Mouse (Mus musculus) retina, postnatal 7 days (tissue): ENCODE measurements around the gene Olfr12.

Source experiments
- DNase-seq: peaks from one replicate; pipeline ENCODE4 v3.0.0-alpha.2; 2012; ENCODE audit warnings: low read depth, low spot score

The Olfr12 gene

GRCm38 (mm10) chr1:92617488-92617887 lies at the start of gene Olfr12:
Gene Olfr12, plus strand, starts transcription at chr1:92617788.
- no peak for DNase-seq

DNA sequence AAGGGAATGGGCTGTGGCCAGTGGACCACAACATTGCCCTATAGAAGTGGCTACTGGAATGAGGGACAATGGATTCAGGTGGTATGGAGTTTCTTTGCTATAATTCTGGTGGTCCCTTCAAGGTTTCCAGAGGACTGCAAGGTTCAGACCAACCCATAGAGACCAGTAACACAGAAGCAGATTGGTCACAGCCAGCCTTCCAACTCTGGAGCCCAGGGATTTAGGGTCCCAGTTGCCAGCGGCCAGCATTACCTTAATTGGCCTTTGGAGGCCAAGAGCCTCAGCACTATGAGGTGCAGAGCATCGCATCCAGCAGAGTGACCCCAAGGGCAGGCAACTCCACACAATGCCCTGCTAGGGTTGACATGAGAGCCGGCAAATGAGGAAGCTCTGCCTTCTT lies 46.6 kb upstream of the Olfr12 start, which contains the start of gene Olfr1413:
Gene Olfr1413, plus strand, starts transcription at position 301 of the 400 bp plus-strand sequence.
- no peak for DNase-seq

GRCm38 (mm10) chr1:92585479-92585878 lies 32.1 kb upstream of the Olfr12 start, which contains the start of gene Olfr1412:
Gene Olfr1412, plus strand, starts transcription at chr1:92585779.
- no peak for DNase-seq

- DNase-seq = no peak
Observed at GRCm38 (mm10) chr1:92594111-92594510, 23.5 kb upstream of the Olfr12 start, which contains the start of gene Olfr1411. Gene Olfr1411, plus strand, starts transcription at chr1:92594411.

- no peak for DNase-seq
Observed at GRCm38 (mm10) chr1:92596019-92596418, 21.6 kb upstream of the Olfr12 start.

GRCm38 (mm10) chr1:92605482-92605881 lies 12.1 kb upstream of the Olfr12 start, which contains the start of gene Olfr1410:
Gene Olfr1410, plus strand, starts transcription at chr1:92605782.
- no peak for DNase-seq

DNA sequence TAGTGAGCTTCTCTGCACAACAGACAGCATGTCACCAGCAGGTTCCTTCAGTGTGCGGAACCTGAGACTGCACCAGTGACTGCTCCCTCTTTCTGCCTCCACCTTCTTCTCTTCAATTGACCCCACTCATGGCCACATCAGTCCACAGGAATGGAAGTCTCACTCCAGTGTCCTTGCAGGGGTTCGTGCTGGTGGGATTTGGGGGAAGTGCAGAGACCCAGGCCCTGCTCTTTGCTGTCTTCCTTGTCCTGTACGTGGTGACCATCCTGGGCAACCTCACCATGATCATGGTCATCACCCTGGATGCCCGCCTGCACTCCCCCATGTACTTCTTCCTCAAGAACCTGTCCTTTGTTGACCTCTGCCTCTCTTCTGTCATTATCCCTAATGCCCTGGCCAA lies 9.9 kb upstream of the Olfr12 start:
- DNase-seq = no peak

DNA sequence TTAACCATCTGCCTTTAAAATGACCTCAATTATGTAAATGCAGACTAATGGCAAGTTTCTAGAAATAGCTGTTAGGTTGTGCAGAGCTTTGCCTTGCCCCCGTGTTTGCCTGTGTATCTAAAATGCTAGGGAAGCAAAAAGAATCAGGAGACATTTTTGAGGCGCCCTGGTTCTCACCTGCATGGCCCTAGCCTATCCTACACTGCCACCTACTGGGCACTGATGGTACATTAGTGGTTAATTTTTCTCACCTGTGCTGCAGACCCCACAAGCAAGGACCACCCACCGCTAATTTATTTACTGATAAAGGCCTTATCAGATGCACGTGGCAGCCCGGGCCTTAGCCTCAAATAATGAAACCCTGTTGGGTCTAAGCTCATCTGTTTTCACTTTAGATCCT lies 6.6 kb upstream of the Olfr12 start:
- DNase-seq = peak; percentile 35

- DNase-seq = no peak
Observed at GRCm38 (mm10) chr1:92613175-92613574, 4.4 kb upstream of the Olfr12 start.

- peak; percentile 32 for DNase-seq
Observed at GRCm38 (mm10) chr1:92614516-92614915, 3.1 kb upstream of the Olfr12 start.

- no peak for DNase-seq
Observed at GRCm38 (mm10) chr1:92616046-92616445, 1.5 kb upstream of the Olfr12 start.

- no peak for DNase-seq
Observed at GRCm38 (mm10) chr1:92618360-92618759, 772 bp downstream of the Olfr12 start.

DNA sequence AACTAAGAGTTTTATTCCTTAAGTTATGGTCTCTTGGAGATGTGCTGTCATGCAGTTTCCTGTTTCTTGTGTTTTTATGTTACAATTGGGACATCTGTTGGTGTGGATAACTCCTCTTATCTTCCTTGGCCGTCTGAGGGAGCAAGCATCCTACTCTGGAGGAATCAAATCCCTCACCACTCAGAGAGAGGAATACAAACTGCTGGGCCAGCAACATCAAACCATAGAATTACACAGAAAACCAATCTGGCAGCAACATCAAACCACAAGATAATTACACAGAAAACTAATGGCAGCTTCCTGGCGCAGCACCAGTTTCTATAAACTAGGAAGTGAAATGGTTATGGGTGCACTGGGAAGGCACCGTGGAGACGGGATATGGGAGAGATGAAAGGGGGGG lies 10.6 kb downstream of the Olfr12 start:
- no peak for DNase-seq

- no peak for DNase-seq
Observed at GRCm38 (mm10) chr1:92632196-92632595, 14.6 kb downstream of the Olfr12 start.

- DNase-seq = no peak
Observed at GRCm38 (mm10) chr1:92632948-92633347, 15.4 kb downstream of the Olfr12 start.

DNA sequence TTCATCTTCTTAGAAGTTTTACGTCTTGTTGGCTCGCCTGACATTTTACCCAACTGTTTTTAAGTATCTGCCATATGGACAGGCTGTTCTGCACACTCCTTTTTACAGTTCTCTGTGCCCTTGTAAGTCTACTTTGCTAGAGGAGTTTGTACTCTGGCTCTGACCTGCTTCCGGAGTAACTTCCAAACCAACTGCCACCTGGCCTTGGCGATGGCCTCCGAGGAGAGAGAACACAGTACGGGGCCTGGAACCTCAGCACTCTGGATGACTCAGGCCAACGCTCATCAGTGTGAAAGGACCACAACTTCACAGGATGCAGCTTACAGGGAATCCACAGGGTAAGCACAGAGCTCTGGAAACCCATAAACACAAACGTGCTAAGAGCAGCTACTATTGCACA lies 16.1 kb downstream of the Olfr12 start:
- no peak for DNase-seq

DNA sequence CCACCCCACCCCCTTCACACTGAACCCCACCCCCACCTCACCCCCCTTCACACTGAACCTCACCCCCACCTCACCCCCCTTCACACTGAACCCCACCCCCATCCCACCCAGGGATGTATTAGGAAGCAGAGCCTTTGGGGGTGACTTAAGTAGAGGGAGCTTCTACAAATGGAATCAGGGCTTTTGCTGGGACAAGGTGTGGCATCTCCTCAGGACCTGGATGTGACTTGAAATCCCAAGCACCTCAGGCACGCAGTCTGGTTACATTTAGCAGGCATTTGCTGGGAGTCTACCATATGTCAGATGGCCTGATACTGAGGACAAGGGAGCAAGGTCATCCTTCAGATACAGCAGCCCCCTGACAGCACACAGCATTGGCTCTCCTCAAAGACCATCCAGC lies 17.0 kb downstream of the Olfr12 start:
- DNase-seq = no peak

DNA sequence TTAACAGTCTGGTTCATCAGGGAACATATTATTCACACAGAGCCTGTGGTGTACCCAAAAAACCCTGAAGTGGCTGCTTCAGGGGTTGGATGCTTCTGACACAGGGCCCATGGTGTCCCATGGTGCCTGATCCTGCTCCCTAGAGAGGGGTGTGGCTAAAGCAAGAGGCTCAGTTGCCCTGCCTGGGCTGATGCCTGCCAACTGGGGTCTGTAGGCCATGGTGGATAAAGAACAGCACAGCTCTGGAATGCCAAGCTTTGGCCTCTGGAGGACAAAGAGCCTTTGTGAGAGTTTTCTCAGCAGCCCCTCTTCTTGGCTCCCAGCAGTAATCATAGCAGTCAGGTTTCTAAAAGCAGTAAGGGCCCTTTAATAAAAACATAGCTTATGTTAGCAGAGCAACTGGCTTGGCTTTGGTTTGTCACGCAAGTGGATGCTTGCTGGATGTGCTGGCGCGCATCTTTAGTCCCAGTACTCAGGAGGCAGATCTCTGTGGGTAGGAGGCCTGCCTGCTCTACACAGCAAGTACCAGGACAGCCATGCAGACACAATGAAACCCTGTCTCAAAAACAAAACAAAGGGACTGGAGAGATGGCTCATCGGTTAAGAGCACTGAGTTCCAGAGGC lies 17.5 kb downstream of the Olfr12 start:
- DNase-seq = no peak

- no peak for DNase-seq
Observed at GRCm38 (mm10) chr1:92636015-92636414, 18.4 kb downstream of the Olfr12 start.

GRCm38 (mm10) chr1:92636676-92637075 lies 19.1 kb downstream of the Olfr12 start:
- DNase-seq = no peak

DNA sequence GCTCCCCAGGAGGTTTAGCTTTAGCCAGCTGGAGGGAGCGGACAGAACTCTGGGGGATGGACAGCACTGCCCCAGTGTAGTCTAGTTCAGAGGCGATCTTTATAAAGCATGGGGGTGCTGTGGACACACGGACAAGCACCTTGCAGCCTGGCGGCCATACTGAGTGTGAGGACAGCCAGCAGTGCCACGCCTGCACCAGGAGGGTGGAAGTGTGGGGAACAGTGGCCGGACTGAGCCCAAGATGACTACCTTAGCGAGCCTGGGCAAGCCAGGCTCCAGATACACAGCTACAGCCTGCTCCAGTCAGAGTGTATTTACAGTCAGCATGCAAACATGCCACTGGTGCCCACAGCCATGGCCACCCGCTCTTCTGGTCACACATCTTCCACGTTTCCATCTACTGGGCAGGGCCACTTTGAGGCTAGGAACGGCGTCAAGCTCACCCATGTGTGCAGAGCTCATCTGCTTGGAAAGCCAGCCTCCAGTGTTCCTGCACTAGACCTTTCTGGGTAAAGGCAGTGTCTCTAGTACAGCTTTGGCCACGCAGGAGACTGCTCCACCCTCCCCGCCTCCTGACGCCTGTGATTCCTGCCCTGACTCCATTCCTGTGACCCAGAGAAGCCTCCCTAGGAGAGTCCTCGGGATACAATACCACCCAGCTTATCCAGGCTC lies 20.0 kb downstream of the Olfr12 start:
- DNase-seq = no peak

- DNase-seq = no peak
Observed at GRCm38 (mm10) chr1:92638181-92638580, 20.6 kb downstream of the Olfr12 start.

- DNase-seq = no peak
Observed at GRCm38 (mm10) chr1:92638736-92639135, 21.1 kb downstream of the Olfr12 start.
